Mouse (Mus musculus) hindlimb bud, embryonic 11.5 days (tissue): ENCODE results near the gene Fam126a.

ENCODE experiments used
- DNase-seq: peaks from one replicate; pipeline ENCODE4 v3.0.0-alpha.2; 2012; ENCODE audit warnings: low read depth, low spot score; ENCODE audit errors: extremely low spot score

Gene Fam126a

GRCm38 (mm10) chr5:24041341-24041852, 10.9 kb upstream of the Fam126a start:
- DNase-seq: no peak

DNA sequence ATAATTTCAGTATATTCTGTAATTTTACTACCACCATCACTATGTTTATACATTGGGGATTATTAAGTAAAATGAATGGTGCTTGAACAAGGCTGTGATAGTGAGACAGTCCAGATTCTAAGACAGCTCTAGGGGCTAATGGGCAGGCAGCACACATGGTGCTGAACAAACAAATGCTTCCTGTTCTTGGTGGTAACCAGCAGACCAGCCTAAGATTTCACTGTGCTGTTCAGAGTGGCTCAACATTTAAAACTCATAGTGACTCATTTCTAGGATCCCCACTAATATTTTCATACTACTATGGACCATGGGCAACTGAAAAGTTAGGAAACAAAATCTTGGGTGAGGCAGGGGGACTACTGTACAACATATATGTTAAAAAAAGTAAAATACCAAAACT, 10.1 kb upstream of the Fam126a start:
- DNase-seq: no peak

DNA sequence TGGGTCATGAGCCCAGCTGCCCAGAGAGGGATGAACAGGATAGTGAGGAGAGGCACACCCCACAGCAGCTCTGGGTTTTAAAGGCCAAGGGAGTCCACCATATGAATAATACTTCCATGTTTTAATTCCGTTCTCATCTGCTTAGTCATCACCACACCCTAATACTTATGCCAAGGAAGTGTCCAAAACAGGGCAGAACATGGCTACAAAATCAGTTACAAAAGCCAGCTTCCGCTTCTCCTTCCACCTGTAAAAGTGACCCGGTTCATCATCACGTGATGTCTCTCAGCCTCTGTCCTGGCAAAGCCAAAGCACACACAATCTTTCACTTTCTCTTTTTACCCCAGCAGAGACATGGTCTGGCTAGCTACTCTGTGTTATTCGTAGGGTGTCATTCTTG, 8.9 kb upstream of the Fam126a start:
- DNase-seq: no peak

DNA sequence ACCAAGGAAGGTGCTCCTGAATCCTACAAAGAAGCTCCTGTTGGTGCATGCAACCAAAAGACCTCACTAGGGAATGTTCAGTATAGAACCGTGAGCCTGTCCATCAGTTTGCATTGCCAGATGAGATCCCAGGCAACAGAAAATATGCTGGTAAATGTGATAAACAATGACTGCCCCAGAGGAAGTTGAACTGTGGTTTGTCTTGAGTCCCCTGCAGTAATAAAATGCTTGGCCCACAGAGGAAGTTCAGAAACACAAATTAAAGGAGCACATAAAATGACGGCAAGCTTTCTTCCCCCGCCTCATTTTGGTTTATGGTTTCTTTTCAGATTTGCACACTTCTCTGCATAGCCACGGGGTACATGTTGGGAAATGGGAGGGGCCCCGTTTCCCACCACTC, 8.3 kb upstream of the Fam126a start:
- DNase-seq: no peak

DNA sequence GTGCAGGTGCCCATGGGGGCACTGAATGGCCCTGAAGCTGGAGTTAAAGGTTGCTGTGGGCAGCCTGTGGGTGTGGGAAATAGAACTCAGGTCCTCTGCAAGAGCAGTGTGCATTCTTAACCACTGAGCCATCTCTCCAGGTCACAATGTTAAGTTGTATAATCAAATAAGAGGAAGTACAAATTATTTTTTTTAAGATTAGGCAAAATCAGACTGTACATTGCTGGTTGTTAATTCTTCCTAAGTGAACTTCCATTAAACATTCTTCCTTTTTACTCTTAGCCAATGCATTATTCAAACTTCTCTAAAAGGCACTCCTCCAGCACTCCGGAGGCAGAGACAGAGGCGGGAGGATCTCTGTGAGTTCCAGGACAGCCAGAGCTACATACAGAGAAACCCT, 7.7 kb upstream of the Fam126a start:
- no peak for DNase-seq

- no peak for DNase-seq
These were observed 6.2 kb upstream of the Fam126a start for GRCm38 (mm10) chr5:24036731-24037130.

- DNase-seq: no peak
These were observed 4.5 kb upstream of the Fam126a start for GRCm38 (mm10) chr5:24034970-24035369.

GRCm38 (mm10) chr5:24034091-24034490, 3.6 kb upstream of the Fam126a start:
- DNase-seq: no peak

DNA sequence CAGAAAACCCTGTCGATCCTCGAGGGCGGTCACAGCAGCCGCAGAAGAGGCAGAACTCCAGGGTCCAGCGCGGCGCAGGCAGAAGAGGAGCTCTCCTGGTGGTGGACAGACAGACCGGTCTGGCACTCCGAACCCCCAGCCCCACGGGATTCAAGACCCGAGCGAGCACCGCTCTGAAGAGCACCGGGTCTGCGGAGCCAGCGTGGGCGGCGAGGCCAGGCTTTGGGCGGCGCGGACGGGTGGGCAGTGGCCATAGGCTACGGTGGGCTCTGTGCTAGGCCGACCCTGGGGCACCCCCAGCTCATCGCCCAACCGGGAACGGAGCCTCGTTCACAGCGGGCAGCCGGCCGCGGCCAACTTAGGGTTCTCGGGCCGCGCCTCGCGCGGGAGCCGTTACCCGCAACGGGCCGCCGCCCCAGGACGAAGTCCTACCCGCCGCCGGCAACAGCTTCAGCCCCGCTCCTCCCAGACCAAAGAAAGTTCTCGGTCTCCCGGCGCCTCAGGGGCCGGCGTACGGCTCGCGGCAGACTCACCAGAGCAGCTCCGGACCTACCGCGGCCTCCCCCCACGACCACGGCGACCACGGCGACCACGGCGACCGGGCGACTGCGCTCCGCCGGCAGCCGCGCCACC, 428 bp downstream of the Fam126a start:
- DNase-seq: no peak

GRCm38 (mm10) chr5:24029331-24029771, 1.1 kb downstream of the Fam126a start:
- no peak for DNase-seq

- no peak for DNase-seq
These were observed 5.5 kb downstream of the Fam126a start for GRCm38 (mm10) chr5:24024957-24025356.

DNA sequence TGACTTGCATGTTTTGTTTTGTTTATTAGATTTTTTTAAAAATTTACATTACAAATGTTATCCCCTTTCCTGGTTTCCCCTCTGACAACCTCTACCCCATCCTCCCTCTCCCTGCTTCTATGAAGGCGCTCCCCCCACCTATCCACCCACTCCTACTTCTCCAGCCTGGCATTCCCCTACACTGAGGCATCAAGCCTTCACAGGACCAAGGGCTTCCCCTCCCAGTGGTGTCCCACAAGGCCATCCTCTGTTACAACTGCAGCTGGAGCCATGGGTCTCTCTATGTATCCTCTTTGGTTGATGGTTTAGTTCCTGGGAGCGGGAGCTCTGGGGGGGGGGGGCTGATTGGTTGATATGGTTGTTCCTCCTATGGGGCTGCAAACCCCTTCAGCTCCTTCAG, 7.3 kb downstream of the Fam126a start:
- no peak for DNase-seq

DNA sequence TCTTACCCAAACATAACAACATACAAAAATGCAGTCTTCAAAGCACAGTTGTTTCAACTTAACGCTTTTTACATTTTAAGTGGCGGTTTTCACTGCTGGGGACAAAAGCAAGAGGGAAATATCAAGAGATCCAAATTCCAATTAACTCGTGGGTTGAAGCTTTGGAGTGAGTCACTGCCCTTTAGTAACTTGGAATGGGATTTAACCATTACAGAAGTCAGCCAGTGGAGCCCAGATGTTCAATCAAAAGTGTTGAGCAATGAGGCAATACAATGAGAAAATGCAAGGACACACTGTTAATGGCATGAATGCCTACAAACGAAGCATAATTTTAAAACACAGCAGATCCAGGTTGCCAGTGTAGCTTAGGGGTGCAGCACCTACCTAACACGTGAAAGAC, 8.8 kb downstream of the Fam126a start:
- DNase-seq: no peak

DNA sequence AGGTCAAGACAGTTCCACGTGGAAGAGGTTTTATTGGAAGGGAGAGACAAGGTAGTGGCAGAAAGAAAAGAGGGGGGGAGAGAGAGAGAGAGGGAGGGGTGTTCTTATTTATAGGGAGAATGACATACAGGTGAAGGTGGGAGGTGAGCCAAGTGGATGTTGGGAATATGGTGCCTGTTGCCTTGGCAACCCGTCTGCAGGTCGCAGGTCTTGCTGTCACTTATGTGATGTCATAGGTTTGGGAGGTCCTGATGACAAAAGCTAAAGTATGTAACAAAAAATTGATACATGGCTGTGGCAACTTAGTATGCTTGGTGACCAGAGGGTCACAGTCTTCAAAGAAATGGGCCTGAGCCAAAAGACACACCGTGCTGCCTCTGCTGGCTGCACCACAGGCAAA, 10.1 kb downstream of the Fam126a start:
- no peak for DNase-seq

DNA sequence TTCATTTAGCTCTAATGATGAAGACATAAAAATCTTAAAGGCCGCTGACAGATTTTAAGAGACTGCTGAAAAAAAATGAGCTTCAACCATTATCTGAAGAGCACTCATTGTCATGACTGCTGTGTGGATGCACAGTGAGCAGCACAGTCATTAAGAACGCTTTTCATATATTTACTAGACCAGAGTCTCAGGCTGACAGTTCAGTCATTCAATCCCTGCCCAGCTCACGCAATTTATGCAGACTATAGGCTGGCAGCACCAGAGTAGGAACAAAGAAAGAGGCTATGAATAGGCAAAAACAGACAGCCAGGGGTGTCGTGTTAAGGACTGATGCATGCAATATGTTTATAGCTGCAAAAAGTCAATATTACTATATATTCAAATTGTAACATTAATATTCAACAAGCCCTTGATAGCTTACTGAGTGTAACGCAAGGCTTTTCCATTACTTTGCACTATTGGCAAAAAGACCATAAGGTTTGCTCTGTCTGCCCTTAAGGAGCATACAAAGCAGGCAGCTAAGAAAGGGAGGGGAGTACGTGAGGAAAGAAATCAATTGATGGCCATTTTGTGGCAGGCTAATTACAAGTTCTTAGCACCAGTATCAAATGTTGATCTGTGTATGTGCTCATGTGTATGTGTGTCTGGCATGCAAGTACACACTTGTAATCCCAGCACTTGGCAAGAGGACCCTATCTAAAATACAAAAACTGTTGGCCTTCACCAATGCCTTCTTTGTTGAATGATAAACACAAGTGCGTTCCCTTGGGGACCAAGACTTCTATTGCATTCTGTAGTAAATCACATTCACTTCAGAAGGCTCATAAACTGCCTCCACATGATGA, 10.9 kb downstream of the Fam126a start:
- DNase-seq: no peak

DNA sequence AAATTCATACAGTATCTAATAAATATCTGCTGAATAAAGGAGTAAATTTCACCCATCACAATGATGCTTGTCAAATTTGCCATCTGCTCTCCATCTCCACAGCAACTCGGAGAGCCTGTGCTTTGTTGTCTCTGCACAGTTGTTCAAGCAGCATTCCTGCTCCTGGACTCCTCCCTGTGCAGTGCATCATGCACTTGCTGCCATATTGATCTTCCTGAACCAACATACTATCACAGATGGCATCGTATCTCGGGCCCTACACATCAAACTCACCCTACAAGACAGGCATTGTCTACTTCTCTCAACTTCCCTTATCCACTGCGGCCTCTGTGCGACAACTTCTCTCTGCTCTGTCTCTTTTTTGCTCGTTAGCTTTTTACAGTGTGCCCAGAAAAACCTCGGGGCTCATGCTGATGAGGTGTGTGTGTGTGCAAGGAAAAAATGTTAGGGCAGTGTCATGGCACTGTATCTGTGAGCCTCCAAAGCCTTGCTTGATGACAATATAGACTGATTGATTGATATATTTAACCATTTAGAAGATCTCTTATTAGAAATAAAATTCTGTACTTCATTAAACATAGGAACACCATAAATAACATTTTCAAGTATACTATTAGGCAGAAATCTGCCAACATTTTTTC, 11.7 kb downstream of the Fam126a start:
- no peak for DNase-seq

DNA sequence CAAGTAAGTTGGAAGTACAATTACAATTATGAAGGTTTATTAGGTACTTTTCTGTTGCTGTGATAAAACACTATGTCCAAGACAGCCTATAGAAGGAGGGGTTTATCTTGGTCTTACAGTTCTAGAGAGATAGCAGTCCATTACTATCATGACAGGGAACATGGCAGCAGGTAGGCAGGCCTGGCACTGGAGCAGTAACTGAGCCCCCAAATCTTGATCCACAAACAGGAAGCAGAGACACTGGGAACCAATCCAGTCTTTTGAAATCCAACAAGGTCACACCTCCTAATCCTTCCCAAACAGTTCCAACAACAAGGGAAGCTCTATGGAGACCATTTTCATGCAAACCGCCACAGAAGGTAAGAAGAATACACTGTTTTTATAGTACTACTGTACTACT, 13.6 kb downstream of the Fam126a start:
- no peak for DNase-seq

DNA sequence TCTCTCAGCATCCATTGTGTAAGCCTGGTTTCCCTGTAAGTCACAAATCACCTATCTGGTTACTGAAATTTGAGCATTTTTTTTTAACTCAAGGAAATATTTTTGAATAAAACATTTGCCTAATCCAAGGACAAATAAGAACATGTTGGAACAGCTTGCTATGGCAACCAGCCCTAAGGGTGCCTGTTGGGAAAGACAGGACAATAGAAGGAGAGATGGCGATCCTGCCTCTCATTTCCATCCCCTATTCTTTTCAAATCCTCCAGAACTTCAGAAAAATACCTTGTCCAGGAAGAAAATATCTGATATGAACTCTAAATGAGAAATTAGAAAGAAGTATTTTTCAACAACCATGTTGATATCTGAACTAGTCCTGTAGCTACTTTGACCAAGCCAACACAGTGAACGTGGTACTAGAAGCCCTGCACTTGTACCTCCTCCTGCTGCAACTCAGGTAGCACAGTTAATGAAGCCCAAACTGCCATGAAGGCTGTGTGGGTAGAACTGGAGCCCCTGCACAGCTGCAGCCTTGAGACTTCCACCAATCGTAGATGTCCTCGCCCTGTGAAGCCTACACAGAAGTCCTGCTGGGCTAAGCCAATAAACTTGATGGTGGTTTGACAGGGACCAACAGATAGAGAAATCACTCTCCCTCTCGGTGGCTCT, 17.0 kb downstream of the Fam126a start:
- no peak for DNase-seq

DNA sequence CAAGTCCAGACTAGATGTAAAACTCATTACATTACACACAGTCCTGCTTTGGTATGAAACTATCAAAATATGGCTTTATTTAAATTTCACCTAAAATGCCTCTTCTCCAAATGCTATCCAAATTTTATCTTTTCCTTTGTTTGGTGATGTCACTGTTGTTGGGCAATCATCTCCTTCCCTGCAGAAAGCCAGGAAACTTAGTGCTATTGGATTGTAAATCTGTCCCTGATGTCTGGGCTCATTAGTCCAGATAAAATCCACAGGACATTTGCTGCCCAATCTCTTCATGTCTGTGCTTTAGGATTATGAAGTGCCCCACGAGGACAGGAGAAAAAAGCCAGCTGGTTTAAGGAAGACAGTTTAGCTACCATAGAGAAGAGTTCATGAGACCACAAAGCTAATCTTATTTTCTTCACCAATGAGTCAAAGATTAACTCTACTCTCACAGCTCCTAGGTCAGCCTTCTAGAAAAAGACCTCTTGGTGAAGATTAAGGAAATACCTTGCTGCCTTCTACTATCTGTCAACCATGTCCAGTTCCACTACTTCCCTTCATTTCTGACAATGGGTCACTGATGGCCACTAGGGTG, 31.3 kb downstream of the Fam126a start:
- DNase-seq: no peak

GRCm38 (mm10) chr5:23995951-23996350, 34.5 kb downstream of the Fam126a start:
- no peak for DNase-seq

DNA sequence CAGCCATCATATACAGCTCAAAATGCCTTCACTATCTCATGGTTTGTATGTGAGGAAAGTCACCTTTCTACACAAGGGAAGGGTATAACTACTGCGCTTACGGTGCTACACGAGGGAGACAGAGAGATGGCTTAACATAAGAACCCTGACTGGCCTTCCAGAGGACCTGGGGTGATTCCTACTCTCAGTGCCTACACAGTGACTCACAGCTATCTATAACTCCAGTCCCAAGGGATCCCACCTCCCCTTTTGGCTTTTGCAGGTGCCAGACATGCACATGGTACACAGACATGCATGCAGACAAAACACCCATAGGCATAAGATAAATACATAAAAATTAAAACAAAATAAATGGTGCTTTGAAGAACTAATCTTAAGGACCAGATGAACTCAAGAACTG, 35.6 kb downstream of the Fam126a start:
- DNase-seq: no peak
